Mouse (Mus musculus): Measurements from ENCODE around the gene Setdb2. TPM values are rescaled to one million over a fixed set of nuclear protein-coding genes. Genes with fewer than 3 reads are reported as not detected.
"Not testable (repeated sequence)": the region's sequence is repeated elsewhere in the genome, so short reads cannot be mapped to it uniquely, and the experiment has no call there.

Gene Setdb2
- polyA plus RNA-seq, 1 experiment from 2014 or later, result 5.8 TPM

DNA sequence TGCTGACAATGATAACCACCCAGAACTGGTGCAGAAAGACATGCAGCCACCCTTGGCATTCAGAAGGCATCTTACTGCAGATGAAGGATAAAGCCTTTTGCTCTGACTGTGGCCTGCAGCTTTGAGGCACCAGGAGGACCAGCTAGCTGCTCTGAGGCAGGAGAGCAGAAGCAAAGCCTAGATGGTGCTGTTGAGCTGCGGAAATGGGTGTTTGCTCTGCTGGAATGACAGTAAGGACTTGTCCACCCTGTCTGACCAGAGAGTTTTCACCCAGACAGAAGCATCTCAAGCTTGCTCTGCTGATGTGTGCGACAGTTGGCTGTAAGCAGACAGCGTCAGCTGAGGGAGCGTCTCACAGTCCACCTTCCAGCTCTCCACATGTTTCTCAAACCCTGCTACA lies 50.5 kb downstream of the Setdb2 start:
- not testable (repeated sequence) for H3K36me3 ChIP-seq (ENCODE audit: insufficient read depth, low read length); H3K27ac ChIP-seq (ENCODE audit: low read length); DNase-seq (ENCODE audit: low spot score); H3K4me1 ChIP-seq (ENCODE audit: insufficient read depth, low read depth, low read length); H3K9me3 ChIP-seq (ENCODE audit: low read length); H3K4me2 ChIP-seq (replicated peaks; ENCODE audit: low read depth, low read length); H3K27me3 ChIP-seq (replicated peaks; ENCODE audit: insufficient read depth, low read length); H3K9ac ChIP-seq (replicated peaks; ENCODE audit: low read depth); H3K4me3 ChIP-seq (ENCODE audit: low read depth, low read length)
- WGBS, result 42% methylated on average over 4 of the region's 4 CpGs
- peak; percentile 54 for TF ChIP-seq CTCF (IDR thresholded peaks at IDR 0.05)
- peak; percentile 46 for ATAC-seq

DNA sequence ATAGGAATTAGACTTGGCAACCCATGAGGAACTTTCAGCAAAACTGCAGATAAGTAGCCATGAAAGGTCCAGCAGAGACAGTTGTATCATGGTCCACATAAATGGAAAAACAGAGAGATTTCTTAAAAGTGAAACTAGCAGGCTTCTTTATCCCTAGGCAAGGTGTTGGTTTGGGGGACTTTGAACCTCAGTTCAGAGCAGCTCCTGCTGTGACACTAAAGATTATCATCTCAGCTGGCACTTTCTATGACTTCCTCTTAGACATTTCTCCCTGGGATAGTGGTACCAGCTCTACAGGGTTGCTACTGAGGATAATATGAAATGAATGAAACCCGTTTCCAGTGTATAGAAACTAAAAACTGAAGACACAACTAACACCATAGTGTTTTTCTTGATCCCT lies 51.2 kb downstream of the Setdb2 start:
- WGBS, result 70% methylated on average over 1 of the region's 1 CpGs
- no peak for ATAC-seq

DNA sequence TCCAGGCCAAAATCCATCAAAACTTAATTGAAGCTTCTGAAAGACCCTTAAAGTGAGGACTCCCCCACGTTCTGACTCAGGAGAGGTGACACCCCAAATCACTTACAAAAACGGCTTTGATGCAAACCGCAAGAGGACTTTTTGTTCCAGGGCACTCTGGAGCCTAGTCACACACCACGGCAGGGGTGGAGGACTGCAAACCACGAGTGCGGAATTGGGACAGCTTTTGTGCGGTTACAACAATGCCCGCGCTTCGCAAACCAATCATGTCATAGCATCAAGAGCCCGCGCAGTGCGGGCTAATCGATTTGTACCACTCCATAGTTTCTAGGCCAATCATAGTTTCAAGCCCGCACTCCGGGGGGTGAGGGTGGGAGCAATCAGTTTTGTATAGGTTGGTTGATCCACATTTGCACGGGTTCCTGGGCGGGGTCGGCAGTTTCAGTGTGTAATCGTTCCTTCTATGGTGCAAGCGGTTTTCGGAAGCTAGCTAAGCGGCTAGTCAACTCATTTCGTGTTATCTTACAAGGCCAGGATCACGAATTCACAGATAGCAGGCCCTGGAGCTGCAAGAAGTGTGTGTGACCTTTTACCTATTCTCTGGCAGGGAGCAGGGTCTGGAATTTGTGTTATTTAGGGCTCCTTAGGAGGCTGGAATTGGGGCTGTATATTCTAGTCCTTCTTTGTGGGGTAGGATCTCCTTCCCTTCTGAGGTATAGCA lies 70.2 kb downstream of the Setdb2 start:
- ATAC-seq (no peak), DNase-seq (ENCODE audit: low spot score) (no peak)
- Histone ChIP-seq H3K9ac (replicated peaks; ENCODE audit: low read depth) (no peak overlapping the region), H3K4me1 (ENCODE audit: insufficient read depth, low read depth, low read length) (no peaks in the 10 kb centered on the region), H3K27me3 (replicated peaks; ENCODE audit: insufficient read depth, low read length) (no peaks in the 10 kb centered on the region), H3K4me2 (replicated peaks; ENCODE audit: low read depth, low read length) (no peak overlapping the region), H3K4me3 (ENCODE audit: low read depth, low read length) (no peak overlapping the region), H3K36me3 (ENCODE audit: insufficient read depth, low read length) (no peaks in the 10 kb centered on the region), H3K9me3 (ENCODE audit: low read length) (no peaks in the 10 kb centered on the region), H3K27ac (ENCODE audit: low read length) (no peak overlapping the region)
- TF ChIP-seq EP300 (IDR thresholded peaks at IDR 0.05), result no peak
- no peak for TF ChIP-seq CTCF (IDR thresholded peaks at IDR 0.05)
- WGBS, result 89% methylated on average over 25 of the region's 25 CpGs

More for the DNA sequence above, 51.2 kb downstream of the Setdb2 start:
- Histone ChIP-seq H3K9me3 (ENCODE audit: low read length) (no peaks in the 10 kb centered on the region), H3K27me3 (replicated peaks; ENCODE audit: insufficient read depth, low read length) (no peaks in the 10 kb centered on the region), H3K27ac (ENCODE audit: low read length) (no peak overlapping the region), H3K4me3 (ENCODE audit: low read depth, low read length) (no peak overlapping the region), H3K4me2 (replicated peaks; ENCODE audit: low read depth, low read length) (no peak overlapping the region), H3K9ac (replicated peaks; ENCODE audit: low read depth) (no peak overlapping the region), H3K4me1 (ENCODE audit: insufficient read depth, low read depth, low read length) (no peaks in the 10 kb centered on the region), H3K36me3 (ENCODE audit: insufficient read depth, low read length) (no peaks in the 10 kb centered on the region)
- DNase-seq (ENCODE audit: low spot score), result no peak
- TF ChIP-seq CTCF (IDR thresholded peaks at IDR 0.05), result no peak

DNA sequence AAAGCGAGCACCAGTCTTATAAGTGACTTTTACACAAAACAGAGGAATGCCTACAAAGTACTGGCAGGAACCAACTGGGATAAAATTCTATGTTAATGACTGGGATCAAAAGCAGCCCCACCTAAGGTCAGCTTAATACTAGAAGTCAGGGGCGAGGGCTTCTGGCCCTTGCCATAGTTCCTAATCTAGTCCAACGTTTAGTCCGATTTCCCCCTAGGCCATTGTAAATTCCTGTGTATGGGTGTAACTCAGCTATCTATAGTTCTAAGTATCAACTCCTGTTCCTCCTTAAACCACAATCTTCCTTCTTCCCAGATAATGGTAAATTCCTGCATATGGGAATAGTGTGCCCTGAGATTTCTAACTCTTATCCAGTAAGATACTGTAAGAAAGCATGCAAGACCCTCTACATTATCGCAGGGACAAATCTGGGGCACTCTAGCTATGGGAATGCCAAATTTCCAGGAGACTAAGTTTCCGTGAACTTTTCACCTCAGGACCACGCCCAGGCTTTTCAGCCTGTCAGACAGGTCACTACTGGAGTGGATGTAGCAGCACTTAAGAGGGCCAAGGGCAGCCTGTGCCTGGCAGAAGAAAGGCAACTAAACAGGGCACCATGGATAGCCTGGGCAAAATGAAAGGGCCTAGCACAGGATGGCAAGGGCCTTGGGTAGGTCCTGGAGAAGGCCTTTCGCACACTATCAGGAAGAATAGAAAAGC lies 74.1 kb downstream of the Setdb2 start:
- DNase-seq (ENCODE audit: low spot score) (peak; percentile 15), ATAC-seq (no peak)
- Histone ChIP-seq H3K27ac (ENCODE audit: low read length) (no peak overlapping the region), H3K4me3 (ENCODE audit: low read depth, low read length) (no peak overlapping the region), H3K9me3 (ENCODE audit: low read length) (no peaks in the 10 kb centered on the region), H3K36me3 (ENCODE audit: insufficient read depth, low read length) (no peaks in the 10 kb centered on the region), H3K4me2 (replicated peaks; ENCODE audit: low read depth, low read length) (no peak overlapping the region), H3K27me3 (replicated peaks; ENCODE audit: insufficient read depth, low read length) (no peaks in the 10 kb centered on the region; the same call in 1 of the 2 replicates), H3K9ac (replicated peaks; ENCODE audit: low read depth) (no peak overlapping the region), H3K4me1 (ENCODE audit: insufficient read depth, low read depth, low read length) (peaks cover 3% of the 10 kb centered on the region; the same call in 1 of the 2 replicates)
- 64% methylated on average over 8 of the region's 8 CpGs for WGBS
- TF ChIP-seq CTCF (IDR thresholded peaks at IDR 0.05), result no peak
- TF ChIP-seq EP300 (IDR thresholded peaks at IDR 0.05), result no peak

DNA sequence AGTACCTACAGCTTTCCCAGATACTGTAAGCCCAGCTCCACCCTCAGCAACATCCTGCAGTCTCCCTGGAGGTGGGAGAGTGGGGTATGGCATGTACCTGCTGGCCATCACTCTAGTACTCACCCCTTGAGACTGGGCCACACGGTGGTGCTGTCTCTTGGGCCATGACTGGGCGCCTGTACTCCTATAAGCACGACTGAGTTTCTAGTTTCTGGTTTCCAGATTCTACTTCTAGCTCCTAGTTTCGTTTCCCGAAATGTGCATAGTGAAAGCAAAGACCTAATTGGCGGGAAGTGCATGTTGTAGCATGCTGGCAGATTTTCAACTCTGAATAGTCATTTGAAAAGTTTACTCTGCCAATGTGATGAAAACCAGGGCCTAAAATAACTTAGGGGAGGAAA lies 75.4 kb downstream of the Setdb2 start, which contains the start of gene Phf11d:
Phf11d (minus strand) TSS at position 227 of the 401 bp plus-strand sequence.
- ATAC-seq (peak; percentile 89), DNase-seq (ENCODE audit: low spot score) (peak; percentile 87)
- WGBS, result 30% methylated on average over 6 of the region's 6 CpGs
- no peaks in the 10 kb centered on the region for H3K9me3 ChIP-seq (ENCODE audit: low read length)
- peak; percentile 55 for TF ChIP-seq CTCF (IDR thresholded peaks at IDR 0.05)
- TF ChIP-seq EP300 (IDR thresholded peaks at IDR 0.05), result no peak
- H3K27me3 ChIP-seq (replicated peaks; ENCODE audit: insufficient read depth, low read length), result no peaks in the 10 kb centered on the region; the same call in 1 of the 2 replicates
- H3K27ac ChIP-seq (ENCODE audit: low read length), result peak within 1 kb of the TSS; percentile 77
- peak within 1 kb of the TSS; percentile 50 for H3K4me2 ChIP-seq (replicated peaks; ENCODE audit: low read depth, low read length)
- peak within 1 kb of the TSS; percentile 10; the same call in 1 of the 2 replicates for H3K4me3 ChIP-seq (ENCODE audit: low read depth, low read length)
- H3K9ac ChIP-seq (replicated peaks; ENCODE audit: low read depth), result no peak within 1 kb of the TSS; the same call in 1 of the 2 replicates
- no peaks in the 10 kb centered on the region for H3K36me3 ChIP-seq (ENCODE audit: insufficient read depth, low read length)
- peaks cover 3% of the 10 kb centered on the region; the same call in 1 of the 2 replicates for H3K4me1 ChIP-seq (ENCODE audit: insufficient read depth, low read depth, low read length)

Other genes with a start within 250 kb of the Setdb2 start
- gene Rcbtb1, start 239.7 kb downstream of the Setdb2 start, polyA plus RNA-seq (2015; fragmentation: Nextera tagmentation; extraction: Ambion mirVana), result 15.0 and 15.9 TPM in 2 replicates
- gene Gm6904, start 180.7 kb downstream of the Setdb2 start, polyA plus RNA-seq (2015; fragmentation: Nextera tagmentation; extraction: Ambion mirVana), result not detected in 2 replicates
- gene Phf11a, start 143.4 kb downstream of the Setdb2 start, polyA plus RNA-seq (2015; fragmentation: Nextera tagmentation; extraction: Ambion mirVana), result 0.14 and 0.25 TPM in 2 replicates
- gene Phf11b, start 99.5 kb downstream of the Setdb2 start, polyA plus RNA-seq (2015; fragmentation: Nextera tagmentation; extraction: Ambion mirVana), result 1.5 TPM in 2 replicates
- gene Phf11d, start 75.4 kb downstream of the Setdb2 start, polyA plus RNA-seq (2015; fragmentation: Nextera tagmentation; extraction: Ambion mirVana), result 11.8 and 12.7 TPM in 2 replicates
- gene Phf11c, start 45.5 kb downstream of the Setdb2 start, polyA plus RNA-seq (2015; fragmentation: Nextera tagmentation; extraction: Ambion mirVana), result 0.19 and 0.32 TPM in 2 replicates
- 25.6 and 27.2 TPM in 2 replicates for gene Cab39l, start 88 bp upstream of the Setdb2 start, polyA plus RNA-seq (2015; fragmentation: Nextera tagmentation; extraction: Ambion mirVana)
- gene Cdadc1, start 157.1 kb upstream of the Setdb2 start, polyA plus RNA-seq (2015; fragmentation: Nextera tagmentation; extraction: Ambion mirVana), result 42.0 and 42.3 TPM in 2 replicates
- gene Shisa2, start 184.4 kb upstream of the Setdb2 start, polyA plus RNA-seq (2015; fragmentation: Nextera tagmentation; extraction: Ambion mirVana), result 10.6 and 17.5 TPM in 2 replicates